Mouse (Mus musculus): ENCODE measurements at regions not wholly inside any gene's neighbourhood (a gene's known extent, or its start where the extent isn't known, plus 50 kb on each side); places are given as distances from the start of the nearest gene placed in this dataset.

- in situ Hi-C loops (cut with MboI, MseI) = loop anchor here (25.0 kb wide), 1 partner anchor 540 kb away; no protein-coding TSS in a partner anchor
Measured at GRCm38 (mm10) chr6:52477380-52477779, 162.8 kb downstream of the Hibadh start.

- in situ Hi-C loops (cut with MboI, MseI) = loop anchor here (25.0 kb wide), 1 partner anchor 541 kb away; no protein-coding TSS in a partner anchor
Measured at GRCm38 (mm10) chr6:52478624-52479023, 161.6 kb downstream of the Hibadh start.

- in situ Hi-C loops (cut with MboI, MseI) = loop anchor here (25.0 kb wide), 1 partner anchor 542 kb away; no protein-coding TSS in a partner anchor
Measured at GRCm38 (mm10) chr6:52479200-52479599, 161.0 kb downstream of the Hibadh start.

- in situ Hi-C loops (cut with MboI, MseI) = loop anchor here (10.0 to 25.0 kb wide), 2 partner anchors 343 to 545 kb away; no protein-coding TSS in a partner anchor
Measured at GRCm38 (mm10) chr6:52481975-52482374, 158.2 kb downstream of the Hibadh start.

- in situ Hi-C loops (cut with MboI, MseI) = loop anchor here (10.0 to 25.0 kb wide), 2 partner anchors 339 to 549 kb away; no protein-coding TSS in a partner anchor
Measured at GRCm38 (mm10) chr6:52486146-52486545, 154.0 kb downstream of the Hibadh start.

- in situ Hi-C loops (cut with MboI, MseI) = loop anchor here (10.0 to 25.0 kb wide), 2 partner anchors 338 to 549 kb away; no protein-coding TSS in a partner anchor
Measured at GRCm38 (mm10) chr6:52486655-52487054, 153.5 kb downstream of the Hibadh start.

- in situ Hi-C loops (cut with MboI, MseI) = loop anchor here (10.0 to 25.0 kb wide), 2 partner anchors 337 to 551 kb away; no protein-coding TSS in a partner anchor
Measured at GRCm38 (mm10) chr6:52487861-52488260, 152.3 kb downstream of the Hibadh start.

GRCm38 (mm10) chr6:52490264-52490775 is 149.9 kb downstream of the Hibadh start:
- in situ Hi-C loops (cut with MboI, MseI) = loop anchor here (25.0 kb wide), 1 partner anchor 553 kb away; no protein-coding TSS in a partner anchor

- in situ Hi-C loops (cut with MboI, MseI) = loop anchor here (25.0 kb wide), 1 partner anchor 558 kb away; no protein-coding TSS in a partner anchor
Measured at GRCm38 (mm10) chr6:52495301-52495700, 144.9 kb downstream of the Hibadh start.

- in situ Hi-C loops (cut with MboI, MseI) = loop anchor here (25.0 kb wide), 1 partner anchor 559 kb away; no protein-coding TSS in a partner anchor
Measured at GRCm38 (mm10) chr6:52495855-52496254, 144.3 kb downstream of the Hibadh start.
